Mouse (Mus musculus) left cerebral cortex, postnatal 14 days (tissue): ENCODE data around the gene Stat2. TPM values are rescaled to one million over a fixed set of nuclear protein-coding genes. Genes with fewer than 3 reads are reported as not detected.
"Not testable (repeated sequence)": the region's sequence is repeated elsewhere in the genome, so short reads cannot be mapped to it uniquely, and the experiment has no call there.

Experiments used
- DNase-seq, 2 experiments: peaks; one replicate each; pipeline ENCODE4 v3.0.0; 2021 to 2022; ENCODE audit warnings: low spot score in 2 of 2, mixed read lengths in 1 of 2
- intact Hi-C: fragments of 180-260 bp; cut with DNase I; formaldehyde crosslinking; loops from one replicate; pipeline ENCODE4 v1.15.1; 2025
- total RNA-seq, 2 experiments: library from RNA; stranded (reverse); gene quantifications; 2 replicates each; pipeline ENCODE4 v1.2.3; 2021

The Stat2 gene
- total RNA-seq, 2 experiments from 2014 or later, result 19.0 to 21.1 TPM

DNA sequence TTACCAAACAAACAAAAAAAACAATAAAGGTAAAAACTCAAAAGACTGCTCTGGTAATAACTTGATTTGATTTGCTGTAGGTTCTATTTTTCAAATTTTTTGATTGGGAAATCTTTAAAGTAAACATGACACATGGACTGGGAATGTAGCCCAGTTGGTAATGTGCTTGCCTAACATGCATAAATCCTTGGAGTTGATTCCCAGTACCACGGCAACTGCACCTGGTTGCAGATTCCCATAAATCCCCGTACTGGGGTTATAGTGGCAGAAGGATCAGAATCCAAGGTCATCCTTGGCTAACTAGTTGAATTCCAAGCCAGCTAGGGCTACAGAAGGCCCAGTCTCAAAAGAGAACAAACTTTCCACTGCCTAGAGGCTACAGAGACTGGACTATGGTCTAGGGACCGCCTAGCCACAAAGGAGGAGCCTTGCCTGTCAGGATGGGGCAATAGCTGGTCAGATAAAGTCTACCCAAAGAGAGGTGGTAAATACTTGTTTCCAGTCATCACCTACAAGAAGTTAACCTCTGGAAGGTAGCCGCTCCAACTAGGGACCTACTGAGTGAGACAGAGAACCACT, 16.6 kb upstream of the Stat2 start, which contains the start of gene Apon:
TSS of gene Apon (plus strand) at position 420 of the 579 bp plus-strand sequence.
- intact Hi-C loops, result no loop called here
- no peak for DNase-seq

- intact Hi-C loops, result no loop called here
- DNase-seq, result no peak
Observed at GRCm38 (mm10) chr10:128255925-128256324, 14.4 kb upstream of the Stat2 start.

GRCm38 (mm10) chr10:128256328-128256727, 14.0 kb upstream of the Stat2 start:
- no peak for DNase-seq

DNA sequence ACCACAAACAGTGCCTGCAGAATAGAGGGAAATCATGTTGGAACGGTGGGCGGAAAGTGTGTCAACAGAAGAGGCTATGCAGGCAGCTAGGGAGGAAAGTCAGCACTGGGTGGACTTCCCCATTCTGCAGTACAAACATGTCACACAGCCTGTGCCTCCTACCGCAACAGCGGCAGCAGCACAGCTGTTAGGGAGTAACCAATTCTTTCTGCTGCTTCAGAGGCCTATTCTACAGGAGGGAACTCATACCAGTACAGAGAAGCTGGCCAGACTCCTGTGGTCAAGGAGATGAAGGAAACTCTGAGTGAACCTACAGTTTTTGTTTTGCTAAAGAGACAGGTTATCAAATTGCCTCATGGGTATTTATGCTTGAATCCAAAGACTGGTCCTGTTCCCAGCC, 11.4 kb upstream of the Stat2 start:
- DNase-seq, result no peak

More at GRCm38 (mm10) chr10:128256328-128256727, 14.0 kb upstream of the Stat2 start:
- intact Hi-C loops, result no loop called here

GRCm38 (mm10) chr10:128259946-128260345, 10.4 kb upstream of the Stat2 start:
- no peak for DNase-seq
- intact Hi-C loops, result no loop called here

More for the DNA sequence above, 11.4 kb upstream of the Stat2 start:
- intact Hi-C loops, result no loop called here

DNA sequence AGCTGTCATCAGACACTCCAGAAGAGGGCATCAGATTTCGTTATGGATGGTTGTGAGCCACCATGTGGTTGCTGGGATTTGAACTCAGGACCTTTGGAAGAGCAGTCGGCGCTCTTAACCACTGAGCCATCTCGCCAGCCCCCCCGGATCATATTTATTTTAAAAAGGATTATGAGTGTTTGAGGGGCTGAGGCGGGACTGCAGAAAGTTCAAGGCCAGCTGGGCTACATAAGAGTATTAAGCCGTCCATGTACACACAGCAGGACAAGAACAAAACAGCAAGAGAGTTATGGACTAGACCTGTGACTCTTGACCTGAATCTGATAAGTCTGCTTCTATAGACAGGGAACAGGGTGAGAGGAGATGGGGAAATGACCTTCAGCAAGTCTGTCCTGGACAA, 10.0 kb upstream of the Stat2 start:
- intact Hi-C loops, DNase-seq: not testable (repeated sequence)

DNA sequence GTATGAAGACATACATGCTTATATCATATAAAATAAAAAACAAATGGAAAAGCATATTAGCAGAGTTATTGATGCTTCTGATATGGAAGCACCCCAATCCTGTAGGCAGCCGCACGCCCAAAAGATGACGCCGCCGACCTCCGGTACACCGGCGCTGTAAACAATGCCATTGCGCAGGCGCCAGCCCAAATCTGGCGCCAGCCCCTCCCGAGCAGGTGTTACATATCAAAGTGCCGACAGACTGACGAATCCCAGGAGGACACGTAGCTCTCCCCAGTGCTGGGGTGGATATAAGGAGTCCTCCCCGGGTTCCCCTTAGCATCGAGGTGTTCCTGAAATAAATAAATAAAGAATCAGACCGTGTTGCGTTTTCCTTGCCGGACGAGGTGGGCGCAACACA, 8.1 kb upstream of the Stat2 start:
- intact Hi-C loops, result no loop called here
- no peak for DNase-seq

DNA sequence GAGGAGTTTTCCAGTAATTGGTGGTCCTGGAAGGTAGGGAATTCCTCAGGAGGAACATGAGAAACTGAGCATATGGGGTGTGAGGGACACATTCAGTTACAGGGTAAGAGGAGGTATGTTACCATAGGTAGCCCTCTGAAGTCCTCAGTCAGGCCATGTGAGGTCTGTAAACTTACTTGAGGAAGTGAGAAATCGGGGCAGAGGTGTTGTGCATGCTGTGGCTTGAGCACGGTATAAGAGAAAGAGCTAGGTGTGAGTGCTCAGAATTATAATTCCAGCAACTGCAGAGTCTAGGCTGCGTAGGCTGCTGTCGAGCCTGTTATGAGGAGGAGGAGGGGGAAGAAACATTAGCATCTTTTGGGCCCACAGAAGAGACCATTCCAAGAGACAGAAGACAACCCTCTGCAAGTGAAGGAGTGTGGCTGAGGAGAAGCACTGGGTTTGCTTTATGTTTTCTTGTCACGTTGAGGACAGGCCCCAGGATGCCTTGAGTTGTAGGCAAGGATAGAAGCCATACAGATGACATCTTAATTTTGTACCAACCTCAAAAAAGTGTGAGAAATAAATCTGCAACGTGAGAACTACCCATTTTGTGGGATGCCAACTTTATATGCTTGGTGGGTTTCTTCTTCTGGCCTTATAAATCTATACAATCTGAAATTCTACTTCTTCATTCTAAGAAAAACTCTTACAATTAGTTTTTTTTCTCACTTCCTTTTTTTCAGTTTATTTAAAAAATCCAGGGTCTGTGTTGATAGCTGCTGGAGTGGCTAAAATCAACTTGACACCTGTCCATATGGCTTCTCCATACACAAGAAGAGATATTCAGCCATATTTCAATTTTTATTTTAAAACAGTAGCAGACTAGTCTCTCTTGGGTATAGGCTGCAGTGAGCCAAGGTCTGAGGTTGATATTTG, 6.7 kb upstream of the Stat2 start:
- DNase-seq, result no peak
- intact Hi-C loops, result no loop called here

DNA sequence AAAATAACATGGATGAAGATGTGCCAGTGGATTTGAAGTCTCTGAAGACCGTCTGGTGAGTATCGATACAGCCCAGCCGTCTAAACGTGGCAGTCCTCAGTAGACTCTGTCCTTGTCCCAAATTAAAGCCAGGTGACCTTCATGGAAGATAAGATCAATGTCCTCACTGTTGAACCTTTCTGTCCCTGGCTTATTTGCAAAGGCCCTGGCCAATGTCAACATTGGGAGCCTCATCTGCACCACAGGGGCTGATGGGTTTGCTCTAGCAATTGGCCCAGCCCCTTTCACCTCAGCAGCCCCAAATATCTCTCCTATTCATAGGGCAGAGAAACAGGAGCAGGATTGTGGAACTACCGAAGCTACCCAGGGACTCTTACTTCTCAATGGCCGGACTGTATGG, 2.0 kb upstream of the Stat2 start, which contains the start of gene Apof:
TSS of gene Apof (plus strand) at position 301 of the 400 bp plus-strand sequence.
- intact Hi-C loops, result no loop called here
- no peak for DNase-seq

- DNase-seq, result no peak
- intact Hi-C loops, result no loop called here
Observed at GRCm38 (mm10) chr10:128269206-128269910, 1.0 kb upstream of the Stat2 start.

- DNase-seq, result no peak
- intact Hi-C loops, result no loop called here
Observed at GRCm38 (mm10) chr10:128270866-128271265, 507 bp downstream of the Stat2 start.

DNA sequence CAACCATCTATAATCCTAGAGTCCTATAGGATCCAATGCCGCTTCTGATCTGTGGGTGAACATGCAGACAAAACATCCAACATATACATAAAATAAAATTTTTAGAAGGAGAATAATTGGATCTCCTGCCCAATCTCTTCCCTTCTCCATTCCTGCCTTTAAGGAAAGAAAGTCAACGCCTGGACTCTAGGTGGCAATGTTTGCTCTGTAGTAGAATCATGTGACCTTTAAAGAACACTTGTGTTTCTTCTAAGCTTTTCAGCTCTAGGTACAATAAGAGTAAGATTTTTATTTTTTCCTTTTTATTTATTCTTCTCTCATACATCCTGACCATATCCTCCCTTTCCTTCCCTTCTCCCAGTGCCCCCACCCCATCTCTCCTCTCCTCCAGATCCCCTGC, 1.5 kb downstream of the Stat2 start:
- intact Hi-C loops, result no loop called here
- no peak for DNase-seq

- intact Hi-C loops, DNase-seq: not testable (repeated sequence)
Observed at GRCm38 (mm10) chr10:128272819-128273439, 2.6 kb downstream of the Stat2 start.

DNA sequence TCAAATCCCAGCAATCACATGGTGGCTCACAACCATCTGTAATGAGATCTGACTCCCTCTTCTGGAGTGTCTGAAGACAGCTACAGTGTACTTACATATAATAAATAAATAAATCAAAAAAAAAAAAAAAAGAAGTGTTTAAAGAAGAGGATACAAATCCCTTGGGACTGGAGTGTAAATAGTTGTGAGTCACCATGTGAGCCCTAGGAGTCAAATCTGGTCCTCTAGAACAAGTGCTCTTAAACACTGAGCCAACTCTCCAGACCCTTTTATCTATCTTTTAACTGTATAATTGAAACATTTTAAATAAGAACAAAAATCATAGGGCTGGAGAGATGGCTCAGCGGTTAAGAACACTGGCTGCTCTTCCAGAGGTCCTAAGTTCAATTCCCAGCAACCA, 5.0 kb downstream of the Stat2 start:
- intact Hi-C loops, result not testable (repeated sequence)

GRCm38 (mm10) chr10:128278158-128278557, 7.8 kb downstream of the Stat2 start:
- no peak for DNase-seq
- intact Hi-C loops, result no loop called here

More for the DNA sequence above, 5.0 kb downstream of the Stat2 start:
- not testable (repeated sequence) for DNase-seq

- intact Hi-C loops, result loop anchor here (5.0 kb wide), 2 partner anchors 44 to 69 kb away; partner anchors contain the start of gene Spryd4
- no peak for DNase-seq
Observed at GRCm38 (mm10) chr10:128280943-128281342, 10.6 kb downstream of the Stat2 start.

DNA sequence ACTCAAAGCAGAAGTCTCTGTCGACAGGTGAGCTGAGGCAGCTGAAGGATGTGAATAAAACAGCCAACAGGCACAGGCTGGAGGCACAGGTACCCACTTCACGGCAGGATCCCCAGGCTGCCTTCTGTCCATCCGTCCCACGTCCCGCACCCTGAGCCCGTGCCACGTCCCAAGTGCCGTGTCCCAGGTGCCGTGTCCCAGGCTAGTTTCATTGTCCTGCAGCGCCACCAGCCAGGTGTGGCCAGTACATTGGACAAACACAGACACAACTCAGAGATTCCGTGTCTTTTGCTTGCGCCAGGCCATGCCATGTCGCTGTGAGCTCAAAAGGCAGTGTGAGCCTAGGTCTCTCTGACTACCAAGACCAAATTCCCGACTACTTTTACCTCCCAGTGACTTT, 11.3 kb downstream of the Stat2 start:
- intact Hi-C loops, result loop anchor here (5.0 kb wide), 2 partner anchors 44 to 69 kb away; partner anchors contain the start of gene Spryd4
- DNase-seq, result no peak

DNA sequence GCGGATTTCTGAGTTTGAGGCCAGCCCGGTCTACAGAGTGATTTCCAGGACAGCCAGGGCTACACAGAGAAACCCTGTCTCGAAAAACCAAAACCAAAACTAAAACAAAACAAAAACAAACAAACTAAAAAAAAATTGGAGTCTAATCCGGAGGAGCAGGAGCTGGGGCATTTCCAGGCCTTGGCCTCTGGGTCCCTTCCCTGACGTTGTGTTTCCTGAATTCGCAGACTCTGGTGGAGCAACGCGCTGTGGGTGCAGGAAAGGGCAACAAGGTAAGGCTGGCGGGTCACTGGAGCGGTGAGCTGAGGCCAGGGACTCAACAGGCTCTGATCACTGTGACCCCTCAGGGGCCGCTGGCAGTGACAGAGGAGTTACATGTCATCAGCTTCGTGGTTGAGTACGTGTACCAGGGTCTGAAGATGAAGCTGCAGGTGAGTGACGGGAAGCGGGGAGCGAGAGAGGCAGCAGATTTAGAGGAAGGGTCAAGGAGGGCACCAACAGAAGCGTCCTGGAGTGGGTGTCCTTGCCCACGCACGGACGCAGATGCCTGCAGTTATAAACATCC, 12.6 kb downstream of the Stat2 start:
- intact Hi-C loops, result loop anchor here (5.0 kb wide), 2 partner anchors 46 to 71 kb away; partner anchors contain the start of gene Spryd4

More for the DNA sequence above, 12.6 kb downstream of the Stat2 start:
- DNase-seq, result no peak
